Mouse (Mus musculus) skeletal muscle tissue, postnatal 0 days (tissue): ENCODE results near the gene Plpp6. TPM values are rescaled to one million over a fixed set of nuclear protein-coding genes. Genes with fewer than 3 reads are reported as not detected.

Experiments used
- polyA plus RNA-seq: library from polyadenylated mRNA; unstranded; fragments of >200 nt; fragmentation: Nextera tagmentation; extraction: Ambion mirVana; gene quantifications from 2 replicates; pipeline ENCODE4 v1.2.1, GENCODE M21; 2015

The Plpp6 gene
- polyA plus RNA-seq, result 3.4 and 5.4 TPM in 2 replicates

GRCm38 (mm10) chr19:28963842-28964551 is at the start of gene Plpp6:
TSS of gene Plpp6 (plus strand) at chr19:28963953.

GRCm38 (mm10) chr19:28967652-28968051 is 3.9 kb downstream of the Plpp6 start, which contains the start of gene 4430402I18Rik:
TSS of gene 4430402I18Rik (minus strand) at chr19:28967800.

GRCm38 (mm10) chr19:28990194-28990589 is 26.4 kb downstream of the Plpp6 start, which contains the start of gene Cdc37l1:
TSS of gene Cdc37l1 (plus strand) at chr19:28990352.

Other genes starting within 250 kb of the Plpp6 start
- gene Slc1a1, start 128.9 kb upstream of the Plpp6 start, polyA plus RNA-seq, result 0.26 and 0.28 TPM in 2 replicates
- 18.2 and 19.5 TPM in 2 replicates for gene 4430402I18Rik, start 3.8 kb downstream of the Plpp6 start, polyA plus RNA-seq
- gene Cdc37l1, start 26.4 kb downstream of the Plpp6 start, polyA plus RNA-seq, result 21.8 and 23.1 TPM in 2 replicates
- gene Ak3, start 84.0 kb downstream of the Plpp6 start, polyA plus RNA-seq, result 68.3 and 77.4 TPM in 2 replicates
- gene Rcl1, start 137.4 kb downstream of the Plpp6 start, polyA plus RNA-seq, result 19.1 and 26.3 TPM in 2 replicates